Mouse (Mus musculus) right cerebral cortex, adult 18-20 months (tissue): ENCODE measurements around the gene Dhps.

Source experiments
- DNase-seq: peaks from one replicate; pipeline ENCODE4 v3.0.0; 2022; ENCODE audit warnings: mixed read lengths

Gene Dhps

DNA sequence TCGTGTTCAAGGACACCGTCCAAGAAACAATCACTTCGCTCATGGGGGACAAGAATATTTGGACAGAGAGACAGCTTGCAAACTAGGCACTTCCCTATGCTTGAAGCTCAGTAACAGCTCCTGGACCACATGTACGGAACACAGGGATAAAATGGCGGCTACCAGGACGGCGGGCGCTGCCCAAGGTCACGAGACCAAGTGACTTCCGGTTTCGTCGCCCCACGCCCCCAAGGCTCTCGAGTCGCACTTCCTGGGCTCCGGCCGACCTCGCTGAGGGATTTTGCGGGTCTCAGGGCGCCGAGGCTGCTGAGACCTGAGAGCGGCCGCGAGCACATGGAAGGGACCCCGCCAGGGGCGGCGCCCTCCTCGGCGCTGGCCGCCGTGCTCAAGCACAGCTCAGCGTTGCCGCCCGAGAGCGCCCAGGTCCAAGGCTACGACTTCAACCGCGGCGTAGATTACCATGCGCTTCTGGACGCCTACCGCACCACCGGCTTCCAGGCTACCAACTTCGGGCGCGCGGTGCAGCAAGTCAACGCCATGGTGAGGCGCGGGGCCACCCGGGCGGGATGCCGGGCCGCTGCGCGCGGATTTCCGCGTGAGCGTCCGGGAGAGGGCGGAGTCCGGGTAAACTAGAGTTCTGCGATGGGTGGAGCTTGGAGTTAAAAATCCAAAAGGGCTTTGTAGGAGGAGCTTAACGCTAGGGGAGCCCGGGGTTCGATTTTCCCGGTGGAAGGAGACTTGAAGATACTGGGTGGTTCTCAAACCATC lies at the start of gene Dhps:
Gene Dhps (plus strand): TSS at position 244 of the 768 bp plus-strand sequence.
- DNase-seq = peak; percentile 94

DNA sequence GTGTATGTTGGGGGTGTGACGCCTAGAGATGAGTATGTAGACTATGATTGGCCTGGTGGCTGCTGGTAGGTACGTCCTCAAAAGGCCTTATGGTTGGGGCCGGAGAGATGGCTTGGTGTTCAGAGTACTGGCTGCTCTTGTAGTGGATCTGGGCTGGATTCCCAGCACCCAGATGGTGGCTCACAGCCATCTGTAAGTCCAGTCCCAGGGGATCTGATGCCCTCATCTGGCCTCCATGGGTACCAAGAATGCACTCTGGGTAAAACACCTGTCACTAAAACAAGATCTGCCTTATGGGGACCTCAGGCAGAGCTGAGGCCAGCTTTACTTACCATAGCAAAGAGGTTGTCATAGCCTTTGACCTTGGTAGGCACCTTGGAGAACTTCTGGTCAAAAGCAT lies 47.7 kb upstream of the Dhps start:
- no peak for DNase-seq

DNA sequence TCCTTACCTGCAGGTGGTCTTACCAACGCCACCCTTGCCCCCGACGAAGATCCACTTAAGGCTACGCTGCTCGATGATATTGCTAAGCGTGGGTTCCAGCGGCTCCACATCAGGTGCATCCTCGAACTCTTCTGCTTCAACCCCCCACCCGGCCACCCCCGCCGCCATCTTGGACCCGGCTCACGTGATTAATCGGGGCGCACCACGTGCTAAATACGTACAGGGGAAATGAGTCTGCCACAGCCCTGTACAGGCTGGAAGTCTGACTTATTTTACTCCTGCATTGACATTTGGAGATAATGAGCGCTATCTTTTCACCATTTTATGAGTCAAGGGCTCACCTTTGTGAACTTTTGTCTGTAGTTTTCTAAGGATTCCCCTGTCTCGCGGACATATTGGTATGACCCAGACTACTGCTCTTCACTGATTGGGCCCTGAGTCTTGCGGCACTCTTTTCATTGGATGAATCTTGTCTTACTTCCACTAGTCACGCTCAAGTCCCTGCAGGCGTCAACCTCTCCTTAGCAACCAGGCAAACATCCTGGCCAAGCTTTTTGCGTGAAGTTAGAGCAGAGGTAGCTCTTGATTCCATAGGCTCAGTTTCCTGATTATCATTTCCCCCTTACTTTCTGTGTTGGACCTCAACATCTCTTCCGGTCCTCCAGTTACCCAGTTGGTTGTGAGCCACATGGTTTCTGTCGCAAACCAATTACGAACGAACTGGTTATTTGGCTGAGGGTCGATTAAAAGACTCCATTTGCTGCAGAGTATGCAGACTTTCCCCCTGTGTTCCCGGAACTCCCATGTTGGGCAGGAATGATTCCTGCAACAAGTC lies 46.2 kb upstream of the Dhps start, which contains the start of gene Asna1:
Gene Asna1 (minus strand): TSS at position 184 of the 835 bp plus-strand sequence.
- peak; percentile 89 for DNase-seq

DNA sequence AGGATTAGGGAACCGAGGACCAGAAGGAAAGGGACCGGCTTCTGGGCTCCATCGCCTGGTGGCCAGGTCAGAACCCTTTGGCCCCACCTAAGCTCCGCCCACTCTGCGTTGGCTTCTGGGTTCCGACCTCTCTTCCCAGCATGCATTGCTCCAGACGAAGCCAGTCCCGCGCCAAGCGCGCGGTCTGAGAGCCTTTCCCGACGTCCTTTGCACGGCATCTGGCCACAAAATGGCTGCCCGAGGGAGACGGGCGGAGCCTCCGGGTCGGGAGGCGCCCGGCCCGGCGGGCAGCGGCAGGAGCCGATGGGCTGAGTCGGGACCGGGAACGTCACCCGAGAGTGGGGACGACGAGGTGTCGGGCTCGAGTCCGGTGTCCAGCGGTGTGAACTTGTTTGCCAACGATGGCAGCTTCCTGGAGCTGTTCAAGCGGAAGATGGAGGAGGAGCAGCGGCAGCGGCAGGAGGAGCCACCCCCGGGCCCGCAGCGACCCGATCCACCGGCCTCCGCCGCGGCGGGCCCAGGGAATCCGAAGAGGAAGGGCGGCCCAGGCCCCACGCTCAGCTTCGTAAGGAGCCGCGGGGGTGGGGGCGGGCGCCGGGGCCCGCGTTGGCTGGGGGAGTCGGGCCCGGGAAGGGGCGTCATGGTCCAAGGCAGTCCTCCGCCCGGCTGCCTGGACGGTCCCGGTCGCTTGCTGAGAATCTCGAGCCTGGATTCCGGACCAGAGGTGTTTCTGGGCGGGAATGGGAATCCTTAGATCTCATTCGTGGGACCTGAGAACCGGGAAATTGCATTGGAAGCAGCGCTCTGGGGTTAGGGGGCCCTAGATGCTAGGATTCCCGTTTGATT lies 44.7 kb upstream of the Dhps start, which contains the start of gene Trir:
Gene Trir (plus strand): TSS at position 154 of the 846 bp plus-strand sequence.
- peak; percentile 96 for DNase-seq

DNA sequence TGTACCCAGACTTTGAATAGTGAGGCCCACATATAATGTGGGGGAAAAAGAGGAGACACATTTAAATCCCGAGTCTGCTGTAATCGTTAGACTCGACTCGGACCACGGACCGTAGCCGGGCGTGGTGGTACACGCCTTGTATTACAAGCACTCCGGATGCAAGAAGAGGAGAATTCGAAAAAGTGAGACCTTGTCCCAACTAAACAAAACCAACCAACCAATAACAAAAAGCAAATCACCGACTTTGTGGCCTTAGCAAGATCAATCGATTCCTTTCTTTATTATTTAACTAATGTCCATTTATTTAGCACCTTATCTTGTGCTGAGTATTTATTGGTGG lies 44.1 kb upstream of the Dhps start:
- no peak for DNase-seq

DNA sequence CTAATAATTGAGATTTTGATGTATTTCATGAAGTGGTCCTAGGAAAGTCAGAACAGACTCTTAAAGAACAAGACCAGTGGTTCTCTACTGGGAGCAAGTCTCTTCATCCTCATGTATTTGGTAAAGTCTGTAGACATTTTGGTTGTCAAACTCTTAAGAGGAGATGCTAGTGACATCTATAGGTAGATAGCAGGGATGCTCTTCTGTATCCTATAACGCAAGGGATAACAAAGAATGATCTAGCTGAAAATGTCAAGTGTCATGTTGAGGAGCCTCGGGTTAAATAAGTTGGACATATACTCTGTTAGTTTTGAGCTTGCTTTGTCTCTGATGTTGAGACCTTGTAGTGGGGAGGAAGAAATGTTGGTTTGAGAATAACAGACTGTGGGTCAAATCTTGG lies 43.6 kb upstream of the Dhps start:
- no peak for DNase-seq

DNA sequence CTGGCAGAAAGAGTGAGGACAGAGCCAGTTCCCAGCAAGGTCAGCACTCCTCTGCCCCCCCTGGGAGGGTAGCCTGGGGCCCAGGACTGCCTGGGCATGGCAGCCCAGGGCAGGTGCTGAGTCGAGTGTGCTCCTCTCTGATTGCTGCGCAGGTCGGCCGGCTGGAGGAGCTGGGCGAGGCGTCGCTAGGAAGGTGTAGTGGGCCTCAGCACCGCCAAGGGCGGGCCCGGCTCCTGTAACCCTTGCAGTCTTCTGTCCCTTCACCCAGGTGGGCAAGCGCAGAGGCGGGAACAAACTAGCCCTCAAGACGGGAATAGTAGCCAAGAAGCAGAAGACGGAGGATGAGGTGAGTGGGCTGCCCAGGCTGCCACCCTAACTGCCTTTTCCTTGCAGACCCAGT lies 42.3 kb upstream of the Dhps start:
- no peak for DNase-seq

DNA sequence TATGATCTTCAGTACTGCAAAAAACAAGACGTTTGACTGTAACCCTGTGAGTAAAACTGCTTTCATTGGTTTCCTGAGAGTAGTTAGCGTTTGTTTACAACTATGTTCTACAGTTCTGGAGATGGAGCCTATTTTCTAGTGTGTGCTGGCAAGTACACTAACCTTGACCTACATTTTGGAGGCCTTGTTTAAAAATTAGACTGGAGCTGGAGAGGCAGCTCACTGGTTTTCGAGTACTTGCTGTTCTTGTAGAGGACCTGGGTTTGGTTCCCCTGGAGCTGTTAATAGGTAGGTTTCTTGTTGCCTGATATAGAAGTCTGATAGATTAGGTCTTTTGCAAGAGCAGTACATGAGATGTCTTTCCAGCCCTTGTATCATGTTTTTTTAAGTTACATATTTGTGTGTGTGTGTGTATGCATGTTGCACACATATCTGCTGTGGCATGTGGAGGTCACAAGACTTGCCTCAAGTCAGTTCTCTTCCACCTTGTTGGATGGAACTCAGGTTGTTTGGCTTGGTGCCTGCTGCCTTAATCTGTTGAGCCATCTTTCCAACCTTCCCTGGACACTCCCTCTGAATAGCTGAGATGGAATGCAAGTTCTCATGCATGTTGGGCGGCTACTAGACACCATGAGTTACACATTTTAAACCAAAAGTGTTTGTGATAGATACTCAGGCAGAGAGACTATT lies 38.8 kb upstream of the Dhps start:
- no peak for DNase-seq

DNA sequence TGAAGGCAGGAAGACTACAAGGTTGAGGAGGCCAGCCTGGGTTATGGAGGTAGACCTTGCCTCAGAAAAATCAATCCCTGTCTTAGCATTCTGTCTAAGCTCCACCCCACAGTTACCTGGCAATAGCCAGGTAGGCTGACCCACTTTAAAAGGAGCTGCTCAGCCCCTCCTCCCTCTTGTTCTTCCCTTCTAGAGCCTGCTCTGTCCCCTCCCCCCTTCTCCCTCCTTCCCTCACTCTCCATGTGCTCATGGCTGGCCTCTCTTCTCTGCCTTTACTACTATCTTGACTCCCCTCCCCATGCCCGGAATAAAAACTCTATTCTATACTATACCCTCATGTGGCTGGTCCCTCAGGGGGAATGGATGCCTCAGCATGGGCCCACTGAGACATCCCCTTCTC lies 37.7 kb upstream of the Dhps start:
- no peak for DNase-seq

DNA sequence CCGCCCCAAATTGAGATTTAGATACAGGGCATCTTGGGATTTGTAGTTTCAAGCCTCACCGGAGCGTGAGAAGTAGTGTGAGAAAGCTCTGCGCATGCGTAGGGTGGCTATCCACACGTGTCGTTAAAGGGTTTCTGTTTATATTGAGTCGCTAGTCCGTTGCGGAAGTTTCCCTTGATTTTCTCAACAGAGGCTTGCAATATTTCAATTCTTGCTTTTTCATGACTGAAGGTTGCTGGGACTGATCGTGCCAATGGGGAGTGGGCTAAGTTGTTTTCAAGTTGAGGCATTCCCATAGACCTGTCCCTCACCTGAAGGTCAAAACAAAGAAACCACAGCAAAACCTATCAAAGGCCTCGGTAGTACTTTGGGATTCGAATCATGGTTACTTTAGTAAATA lies 36.8 kb upstream of the Dhps start:
- DNase-seq = peak; percentile 70

DNA sequence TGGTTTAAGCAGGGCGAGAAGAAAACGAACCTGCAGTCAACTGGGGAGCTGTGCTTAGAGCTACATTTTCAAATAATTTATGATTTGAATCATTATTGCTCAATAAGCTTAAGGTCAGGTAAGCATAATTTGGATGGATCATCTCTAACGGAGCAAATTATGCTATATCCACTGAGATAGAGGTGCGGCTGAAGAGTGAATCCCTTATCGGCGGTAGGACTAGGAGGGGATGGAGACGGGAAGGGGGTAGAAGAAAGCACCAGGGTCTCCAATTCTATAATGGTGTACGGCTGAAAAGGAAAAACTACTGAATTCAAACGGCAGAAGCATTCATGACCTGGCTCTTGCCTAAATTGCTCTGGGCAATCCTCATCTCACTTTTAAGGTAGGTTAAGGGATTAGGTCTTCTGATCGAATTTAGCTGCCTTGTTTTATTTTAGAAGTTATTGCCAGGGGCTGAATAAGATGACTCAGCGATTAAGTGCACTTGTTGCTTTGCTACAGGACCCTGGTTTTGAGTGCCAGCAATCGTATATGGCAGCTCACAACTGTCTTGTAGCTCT lies 36.3 kb upstream of the Dhps start:
- DNase-seq = no peak

DNA sequence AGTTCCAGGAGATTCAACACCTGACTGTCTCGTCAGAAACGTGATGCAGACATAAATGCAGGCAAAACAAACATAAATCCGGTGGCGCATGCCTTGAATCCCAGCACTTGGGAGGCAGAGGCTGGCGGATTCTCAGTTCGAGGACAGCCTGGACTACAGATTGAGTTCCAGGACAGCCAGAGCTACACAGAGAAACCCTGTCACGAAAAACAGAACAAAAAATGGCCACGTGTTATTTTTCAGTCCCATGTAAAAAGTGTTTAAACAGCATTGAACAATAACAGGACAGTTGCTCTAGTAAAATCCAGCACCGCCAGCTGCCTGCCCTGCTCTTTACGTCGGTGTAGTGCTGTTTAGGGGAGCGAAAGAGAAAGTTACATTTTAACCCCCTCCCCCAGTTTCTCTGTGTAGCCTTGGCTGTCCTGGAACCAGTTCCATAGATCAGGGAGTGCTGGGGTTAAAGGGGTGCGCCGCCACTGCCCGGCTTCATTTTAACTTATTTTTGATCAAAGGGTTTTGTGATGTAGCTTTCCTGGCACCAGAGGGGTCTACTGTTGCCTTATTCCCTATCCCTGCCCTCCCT lies 35.7 kb upstream of the Dhps start:
- DNase-seq = no peak

DNA sequence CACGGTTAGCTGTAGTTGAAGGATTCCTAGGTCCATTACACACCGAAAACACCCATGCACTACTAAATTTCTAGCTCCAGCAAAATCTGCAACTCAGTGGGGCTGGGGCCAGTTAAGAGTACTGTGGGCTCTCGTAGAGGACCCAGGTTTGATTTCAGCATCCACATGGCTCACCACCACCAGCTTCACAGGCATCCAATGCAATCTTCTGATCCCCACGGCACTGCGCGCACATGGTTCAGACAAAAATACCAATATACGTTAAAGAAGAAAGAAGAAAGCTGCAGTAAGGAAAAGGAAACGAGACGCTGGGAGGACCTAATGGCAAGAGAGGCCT lies 35.2 kb upstream of the Dhps start:
- no peak for DNase-seq

DNA sequence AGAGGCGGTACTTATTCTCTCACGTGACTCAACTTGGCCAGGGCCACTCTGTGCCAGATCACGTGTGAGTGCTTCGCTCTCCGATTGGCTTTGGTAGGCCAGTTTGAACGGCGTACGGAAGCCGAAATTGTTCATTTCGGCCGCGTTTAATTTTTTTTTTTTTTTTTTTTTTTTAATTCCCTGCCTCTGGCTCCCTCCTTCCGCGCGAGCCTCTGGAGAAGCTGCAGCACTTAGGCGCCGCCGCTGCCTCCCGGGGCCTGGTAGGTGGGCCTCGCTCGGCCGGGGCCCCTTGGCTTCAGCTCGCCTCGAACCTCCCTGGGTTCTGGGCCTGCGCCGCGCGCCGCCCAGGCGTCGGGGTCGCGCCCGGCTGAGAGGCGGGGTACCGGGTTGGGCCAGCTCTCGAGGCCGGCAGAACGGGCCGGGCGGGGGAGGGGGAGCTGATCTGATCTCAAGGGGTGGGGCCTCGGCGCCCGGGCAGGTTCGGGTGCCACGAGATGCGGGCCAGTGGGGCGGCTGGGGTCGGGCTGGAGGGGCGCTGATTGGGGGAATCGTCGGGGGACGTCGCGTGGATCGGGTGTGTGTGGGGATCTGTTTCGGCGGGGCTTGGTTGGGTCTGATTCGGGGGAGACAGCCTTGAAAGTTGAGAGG lies 34.7 kb upstream of the Dhps start, which contains the start of gene Tnpo2:
Gene Tnpo2 (plus strand): TSS at position 198 of the 648 bp plus-strand sequence.
- peak; percentile 94 for DNase-seq

DNA sequence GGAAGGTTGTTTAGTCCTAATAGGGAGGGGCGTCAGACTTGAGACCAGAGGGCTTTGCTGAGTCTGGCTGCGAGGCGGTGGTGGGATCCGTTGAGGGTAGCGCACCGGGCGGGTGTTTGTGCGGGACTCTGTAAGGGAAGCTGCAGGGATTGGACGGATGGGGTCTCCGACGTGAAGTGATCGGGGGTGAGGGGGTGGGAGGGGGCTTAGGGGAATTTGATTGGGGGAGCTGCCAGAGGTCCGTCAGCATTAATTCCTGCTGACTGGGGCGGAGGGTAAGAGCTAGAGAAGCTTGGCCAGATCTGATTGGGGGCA lies 34.2 kb upstream of the Dhps start:
- no peak for DNase-seq

DNA sequence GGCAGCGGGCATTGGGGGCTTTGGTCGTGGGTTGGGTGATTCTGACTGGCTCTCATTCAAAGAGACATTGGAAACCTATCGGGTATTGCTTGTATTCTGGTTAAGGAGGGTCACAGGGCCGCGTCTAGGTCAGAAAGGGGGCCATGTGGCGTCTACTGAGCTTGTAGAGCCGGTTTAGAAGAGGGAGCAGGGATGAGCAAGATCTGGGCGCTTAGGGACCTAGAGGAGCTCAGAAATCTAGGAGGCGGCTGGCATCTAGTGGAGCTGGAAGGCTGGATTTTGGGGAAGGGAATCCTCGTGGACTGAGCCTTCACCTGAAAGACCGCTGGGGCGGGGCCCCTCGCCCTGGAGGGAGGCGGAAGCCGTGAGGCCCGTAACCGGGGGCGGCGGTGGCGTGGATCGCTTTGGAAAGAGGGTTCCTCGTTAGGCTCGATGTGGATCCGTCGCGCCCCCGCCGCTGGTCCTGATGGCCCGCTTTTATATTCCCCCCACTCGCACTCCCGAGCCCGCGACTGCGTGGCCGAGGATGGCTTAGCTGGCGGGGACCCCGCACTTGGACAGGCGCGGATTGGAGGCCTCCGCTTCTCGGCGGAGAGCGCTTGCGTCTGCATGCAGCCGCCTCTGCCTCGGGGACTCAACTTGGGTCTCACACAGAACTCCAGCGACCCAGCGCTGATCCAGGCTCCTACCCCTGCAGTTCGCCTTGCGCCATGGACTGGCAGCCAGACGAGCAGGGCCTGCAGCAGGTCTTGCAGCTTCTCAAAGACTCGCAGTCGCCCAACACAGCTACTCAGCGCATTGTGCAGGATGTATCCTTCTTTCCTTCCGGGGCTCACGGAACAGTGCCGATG lies 33.7 kb upstream of the Dhps start:
- peak; percentile 56 for DNase-seq

DNA sequence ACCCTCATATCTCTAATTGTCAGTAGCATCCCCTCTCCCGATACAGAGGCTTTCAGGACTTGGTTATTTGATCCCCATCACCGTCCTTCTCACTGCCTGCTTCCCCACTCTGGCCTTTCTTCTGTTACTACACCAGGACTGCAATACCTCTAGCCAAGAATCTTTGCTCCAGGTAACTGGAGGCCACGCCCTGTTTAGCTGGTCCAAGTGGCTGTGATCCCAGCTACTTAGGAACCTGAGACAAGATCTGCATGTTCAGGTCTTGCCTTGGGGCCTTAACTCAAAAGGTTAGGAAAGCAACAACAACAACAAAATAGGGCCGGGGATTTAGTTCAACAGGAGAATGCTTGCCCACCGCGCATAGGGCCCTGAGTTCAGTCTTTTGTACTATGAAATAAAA lies 27.9 kb upstream of the Dhps start:
- DNase-seq = no peak

DNA sequence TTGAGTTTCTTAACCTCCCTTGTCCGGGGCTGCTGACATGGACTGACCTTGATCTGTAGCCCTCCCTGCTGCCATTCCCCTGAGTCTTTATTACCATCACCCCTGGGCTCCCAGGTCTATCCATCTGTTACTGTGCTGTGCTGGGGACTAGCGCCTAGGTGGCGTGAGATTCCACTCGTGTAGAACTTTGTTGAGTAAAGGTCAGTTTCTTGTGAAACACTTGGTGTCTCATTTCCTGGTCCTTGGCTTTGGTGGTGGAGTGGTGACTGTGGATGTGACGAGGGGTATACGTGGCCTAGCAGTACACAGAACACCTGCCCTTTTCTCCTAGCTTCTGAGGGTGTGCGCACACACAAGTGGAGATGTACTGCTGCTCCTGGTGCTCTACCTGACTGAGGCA lies 14.2 kb upstream of the Dhps start:
- DNase-seq = no peak

DNA sequence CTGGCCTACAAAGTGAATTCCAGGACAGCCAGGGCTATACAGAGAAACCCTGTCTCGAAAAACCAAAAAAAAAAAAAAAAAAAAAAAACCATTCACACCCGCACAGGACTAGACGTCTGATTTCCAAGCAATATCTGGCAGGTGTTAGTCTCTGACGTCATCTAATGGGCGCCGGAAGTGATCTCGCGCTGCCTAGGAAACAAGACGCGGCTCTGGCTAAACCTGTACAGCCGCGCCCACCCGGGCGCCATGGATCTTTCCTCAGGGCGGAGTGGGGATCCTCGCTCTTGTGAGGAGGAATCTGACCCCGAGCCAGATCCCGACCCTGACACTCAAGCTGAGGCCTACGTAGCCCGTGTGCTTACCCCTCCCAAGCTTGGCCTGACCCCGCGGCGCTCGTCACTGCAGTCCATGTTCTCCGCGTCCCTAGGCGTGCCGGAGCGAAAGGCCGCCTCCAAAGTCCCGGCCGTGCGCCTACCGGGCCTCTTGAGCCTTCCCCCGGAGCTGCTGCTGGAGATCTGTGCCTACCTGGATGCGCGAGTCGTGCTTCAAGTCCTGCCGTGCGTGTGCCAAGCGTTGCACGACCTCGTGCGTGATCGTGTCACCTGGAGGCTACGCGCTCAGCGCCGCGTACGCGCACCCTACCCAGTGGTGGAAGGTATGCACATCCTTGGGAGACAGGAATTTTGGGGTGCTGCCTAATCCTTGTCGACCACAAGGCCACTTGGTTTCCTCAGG lies 11.5 kb upstream of the Dhps start, which contains the start of gene Fbxw9:
Gene Fbxw9 (plus strand): TSS at position 177 of the 738 bp plus-strand sequence.
- peak; percentile 92 for DNase-seq

DNA sequence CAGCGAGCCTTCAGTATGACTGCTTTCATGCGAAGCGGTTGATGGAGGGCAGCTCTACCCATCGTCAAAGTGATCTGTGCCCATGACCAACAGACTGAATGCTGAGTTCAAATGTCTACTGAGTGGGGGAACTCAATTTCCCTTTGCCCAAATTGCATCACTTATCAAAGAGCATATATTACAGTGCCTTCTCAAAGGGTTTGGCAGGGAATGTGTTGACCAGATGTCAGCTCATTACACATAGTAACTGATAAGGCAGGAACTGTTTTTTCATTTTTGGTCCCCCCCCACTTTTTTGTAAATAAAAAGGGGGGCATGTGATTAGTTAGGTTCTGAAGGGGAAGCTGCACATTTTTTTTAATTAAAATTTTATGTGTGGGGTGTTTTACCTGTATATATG lies 9.0 kb upstream of the Dhps start:
- no peak for DNase-seq
